Mouse (Mus musculus): ENCODE measurements around the gene Gm5795. TPM values are rescaled to one million over a fixed set of nuclear protein-coding genes. Genes with fewer than 3 reads are reported as not detected.
"Not testable (repeated sequence)": the region's sequence is repeated elsewhere in the genome, so short reads cannot be mapped to it uniquely, and the experiment has no call there.

Gm5795 gene
- total RNA-seq (2021): not detected
- long read RNA-seq, experiment 1: 0 reads
- long read RNA-seq, experiment 2: 0 reads

- not testable (repeated sequence) for DNase-seq
These were observed at the start of gene Gm5795 for GRCm38 (mm10) chr14:3187955-3188354. Gm5795 (plus strand) TSS chr14:3188255.

- not testable (repeated sequence) for DNase-seq
These were observed 20.5 kb downstream of the Gm5795 start, which contains the start of gene D830030K20Rik for GRCm38 (mm10) chr14:3208272-3209152. D830030K20Rik (plus strand) TSS chr14:3208488.

GRCm38 (mm10) chr14:3209367-3209766 lies 21.3 kb downstream of the Gm5795 start:
- not testable (repeated sequence) for DNase-seq

Other genes starting within 250 kb of the Gm5795 start
- not detected for gene Gm2888, start 158.3 kb upstream of the Gm5795 start, total RNA-seq (2021)
- under 1 TPM in 1 of 2 experiments, not detected in 1; 0.31 TPM for gene Gm2897, start 139.0 kb upstream of the Gm5795 start, total RNA-seq (2021)
- gene Gm10340, start 54.3 kb upstream of the Gm5795 start, total RNA-seq (2021): not detected
- gene D830030K20Rik, start 20.2 kb downstream of the Gm5795 start, total RNA-seq (2021): 1 to 10 TPM; 2.3 to 3.1 TPM
- gene Gm2956, start 144.4 kb downstream of the Gm5795 start, total RNA-seq (2021): under 1 TPM in 1 of 2 experiments, not detected in 1; 0.14 TPM
- not detected for gene Gm10413, start 206.8 kb downstream of the Gm5795 start, total RNA-seq (2021)
- 1 to 10 TPM in 1 of 2 experiments, under 1 TPM in 1; 0.87 to 1.3 TPM for gene Gm10409, start 224.4 kb downstream of the Gm5795 start, total RNA-seq (2021)
- gene Gm3005, start 239.8 kb downstream of the Gm5795 start, total RNA-seq (2021): not detected

Data from gastrocnemius, postnatal 10 days (tissue).